In genomic region chr10:112269939-112270781, GRCm38 (mm10) we compare ENCODE assay signal across 8 mouse cellular contexts. TPM values are rescaled to one million over a fixed set of nuclear protein-coding genes. Genes with fewer than 3 reads are reported as not detected.
DNase-seq lines count a peak whose midpoint lies in the region; ATAC-seq lines count a peak whose summit lies in the region.

No protein-coding gene starts in this region.

- peaks cover 69% of the 10 kb centered on the region for H3K27me3 ChIP-seq in forebrain, embryonic 10.5 days (ENCODE audit: poor library complexity, severe bottlenecking)
- peaks cover 30% of the 10 kb centered on the region for H3K27me3 ChIP-seq in intestine, embryonic 16.5 days (replicated peaks; ENCODE audit: control insufficient read depth, insufficient read depth, low read length)
- H3K27me3 ChIP-seq in liver, embryonic 12.5 days (replicated peaks), result peaks cover 52% of the 10 kb centered on the region
- peaks cover 9% of the 10 kb centered on the region; the same call in 1 of the 2 replicates for H3K27me3 ChIP-seq in neural tube, embryonic 15.5 days (replicated peaks)

- H3K4me1 ChIP-seq in forebrain, embryonic 10.5 days, result peaks cover 26% of the 10 kb centered on the region
- H3K4me1 ChIP-seq in intestine, embryonic 16.5 days (ENCODE audit: control insufficient read depth, insufficient read depth, low read length), result peaks cover 18% of the 10 kb centered on the region
- H3K4me1 ChIP-seq in liver, embryonic 12.5 days, result no peaks in the 10 kb centered on the region
- peaks cover 24% of the 10 kb centered on the region for H3K4me1 ChIP-seq in neural tube, embryonic 15.5 days

- H3K36me3 ChIP-seq in forebrain, embryonic 10.5 days (replicated peaks), result no peaks in the 10 kb centered on the region
- no peaks in the 10 kb centered on the region for H3K36me3 ChIP-seq in intestine, embryonic 16.5 days (ENCODE audit: control insufficient read depth, insufficient read depth, low read length)
- H3K36me3 ChIP-seq in liver, embryonic 12.5 days, result no peaks in the 10 kb centered on the region
- no peaks in the 10 kb centered on the region for H3K36me3 ChIP-seq in neural tube, embryonic 15.5 days

- H3K9me3 ChIP-seq in forebrain, embryonic 10.5 days, result no peaks in the 10 kb centered on the region
- H3K9me3 ChIP-seq in intestine, embryonic 16.5 days (ENCODE audit: control insufficient read depth, low read length), result no peaks in the 10 kb centered on the region
- no peaks in the 10 kb centered on the region for H3K9me3 ChIP-seq in liver, embryonic 12.5 days (replicated peaks)
- H3K9me3 ChIP-seq in neural tube, embryonic 15.5 days (replicated peaks), result no peaks in the 10 kb centered on the region

- under 1% methylated on average over 43 of the region's 43 CpGs for WGBS in forebrain, embryonic 10.5 days
- WGBS in intestine, embryonic 16.5 days, result under 1% methylated on average over 43 of the region's 43 CpGs
- WGBS in liver, embryonic 12.5 days (ENCODE audit: insufficient replicate concordance), result 1% methylated on average over 43 of the region's 43 CpGs
- WGBS in neural tube, embryonic 15.5 days, result 1% methylated on average over 43 of the region's 43 CpGs

- peak overlapping the region; percentile 66; the same call in 1 of the 2 replicates for H3K27ac ChIP-seq in forebrain, embryonic 10.5 days
- H3K27ac ChIP-seq in intestine, embryonic 16.5 days (ENCODE audit: low read length), result no peak overlapping the region
- no peak overlapping the region for H3K27ac ChIP-seq in liver, embryonic 12.5 days
- H3K27ac ChIP-seq in neural tube, embryonic 15.5 days (replicated peaks), result peak overlapping the region; percentile 61

- DNase-seq in cerebellum, postnatal 14 days, result peak; percentile 27 to 33
- DNase-seq in cerebellum, adult 11 months, result no peak
- peak; percentile 61 for DNase-seq in Muller cell, postnatal 12 days (ENCODE audit: inconsistent ontology term)
- peak; percentile 40 for DNase-seq in forebrain, embryonic 10.5 days (ENCODE audit: extremely low spot score, low spot score)
- no peak for DNase-seq in natural killer cell, adult 2 months (ENCODE audit: low spot score in 2 of 2)

- H3K4me3 ChIP-seq in forebrain, embryonic 10.5 days, result peak overlapping the region; percentile 65
- peak overlapping the region; percentile 52 for H3K4me3 ChIP-seq in intestine, embryonic 16.5 days (ENCODE audit: low read length)
- peak overlapping the region; percentile 35 for H3K4me3 ChIP-seq in liver, embryonic 12.5 days
- H3K4me3 ChIP-seq in neural tube, embryonic 15.5 days (replicated peaks), result peak overlapping the region; percentile 64

- peak; percentile 83 for ATAC-seq in intestine, embryonic 16.5 days
- ATAC-seq in liver, embryonic 12.5 days, result no peak
- peak; percentile 84 for ATAC-seq in neural tube, embryonic 15.5 days (ENCODE audit: low FRiP score)

- H3K9ac ChIP-seq in intestine, embryonic 16.5 days (ENCODE audit: low read depth, low read length), result peak overlapping the region; percentile 62
- no peak overlapping the region for H3K9ac ChIP-seq in liver, embryonic 12.5 days
- H3K9ac ChIP-seq in neural tube, embryonic 15.5 days (replicated peaks), result peak overlapping the region; percentile 54

- H3K4me2 ChIP-seq in intestine, embryonic 16.5 days (ENCODE audit: low read depth, low read length), result peak overlapping the region; percentile 88
- H3K4me2 ChIP-seq in liver, embryonic 12.5 days, result peak overlapping the region; percentile 62
- peak overlapping the region; percentile 96 for H3K4me2 ChIP-seq in neural tube, embryonic 15.5 days

RNA-seq across cellular contexts. Expression of gene Kcnc2, which starts 0.8 kb away (rescaled TPM):
- polyA plus RNA-seq in forebrain, embryonic 10.5 days (2016; fragmentation: Nextera tagmentation; extraction: Ambion mirVana), result 0.30 and 0.32 TPM in 2 replicates
- 0.28 and 0.80 TPM in 2 replicates for polyA plus RNA-seq in intestine, embryonic 16.5 days (2015; fragmentation: Nextera tagmentation; extraction: Ambion mirVana)
- 0.07 TPM in 1 of 2 replicates, not detected in the other for polyA plus RNA-seq in liver, embryonic 12.5 days (2016; fragmentation: Nextera tagmentation; extraction: Ambion mirVana)
- 11.6 and 12.7 TPM in 2 replicates for polyA plus RNA-seq in neural tube, embryonic 15.5 days (2015; fragmentation: Nextera tagmentation; extraction: Ambion mirVana)

Comparison
In these comparisons a context has a peak if more than half of its experiments do, and no peak if none do; other contexts are left out.
1. DNase-seq: peak in cerebellum, postnatal 14 days (2 of 2), Muller cell, postnatal 12 days (single experiment) and forebrain, embryonic 10.5 days (single experiment); none in cerebellum, adult 11 months (single experiment) and natural killer cell, adult 2 months (0 of 2).
2. H3K27ac ChIP-seq: peak in forebrain, embryonic 10.5 days (single experiment) and neural tube, embryonic 15.5 days (single experiment); none in intestine, embryonic 16.5 days (single experiment) and liver, embryonic 12.5 days (single experiment).
3. Peak in every context shown above with its lines, with median percentiles within 50 percentile points of each other: H3K4me3 ChIP-seq and H3K4me2 ChIP-seq.